Mouse (Mus musculus) lung, embryonic 15.5 days (tissue): ENCODE results near the gene Syk. TPM values are rescaled to one million over a fixed set of nuclear protein-coding genes. Genes with fewer than 3 reads are reported as not detected.

Experiments
- ATAC-seq: fragments of 200-750 bp; cut with Nextera tagmentation; 2 replicates; pipeline ENCODE4 v1.8.0; 2017; ENCODE audit warnings: moderate number of reproducible peaks, borderline replicate concordance; ENCODE audit not compliant: low FRiP score, low TSS enrichment; ENCODE audit errors: extremely low read depth
- H3K27ac ChIP-seq: fragments of 300-500 bp; sonication (generic); 2 replicates; pipeline ENCODE4 v1.5.1; 2015; ENCODE audit warnings: moderate library complexity, mild to moderate bottlenecking, inconsistent platforms
- H3K27me3 ChIP-seq: fragments of 300-500 bp; sonication (generic); 2 replicates; pipeline ENCODE4 v1.6.1; 2015; ENCODE audit warnings: inconsistent platforms
- H3K36me3 ChIP-seq: fragments of 300-500 bp; sonication (generic); 2 replicates; pipeline ENCODE4 v1.6.1; 2015; ENCODE audit warnings: inconsistent platforms
- H3K4me1 ChIP-seq: fragments of 300-500 bp; sonication (generic); 2 replicates; pipeline ENCODE4 v1.6.1; 2015; ENCODE audit warnings: inconsistent platforms
- H3K4me2 ChIP-seq: fragments of 300-500 bp; sonication (generic); 2 replicates; pipeline ENCODE4 v1.6.1; 2015; ENCODE audit warnings: inconsistent platforms, mild to moderate bottlenecking, moderate library complexity
- H3K4me3 ChIP-seq: fragments of 300-500 bp; sonication (generic); 2 replicates; pipeline ENCODE4 v1.5.1; 2015; ENCODE audit warnings: mild to moderate bottlenecking, inconsistent platforms
- H3K9ac ChIP-seq: fragments of 300-500 bp; sonication (generic); 2 replicates; pipeline ENCODE4 v1.6.1; 2015; ENCODE audit warnings: inconsistent platforms
- H3K9me3 ChIP-seq: fragments of 300-500 bp; sonication (generic); 2 replicates; pipeline ENCODE4 v1.6.1; 2016; ENCODE audit warnings: inconsistent platforms
- WGBS: fragments of 180-500 bp; shearing (Covaris S2); methylation state at CpG from one replicate; pipeline ENCODE4 v1.1.7; 2015; 5-methylcytosine and 5-hydroxymethylcytosine counted together
- polyA plus RNA-seq: library from polyadenylated mRNA; unstranded; fragments of >200 nt; fragmentation: Nextera tagmentation; extraction: Ambion mirVana; gene quantifications from 2 replicates; pipeline ENCODE4 v1.2.1, GENCODE M21; 2015

Gene Syk
- polyA plus RNA-seq, 1 experiment from 2014 or later = 5.3 TPM

GRCm38 (mm10) chr13:52606656-52607275 is 23.8 kb downstream of the Syk start:
- ATAC-seq = no peak
- no peak overlapping the region for H3K4me2 ChIP-seq
- H3K9me3 ChIP-seq = no peaks in the 10 kb centered on the region
- no peaks in the 10 kb centered on the region for H3K27me3 ChIP-seq
- no peaks in the 10 kb centered on the region for H3K36me3 ChIP-seq
- no peak overlapping the region for H3K4me3 ChIP-seq
- WGBS = 54% methylated on average over 3 of the region's 3 CpGs
- no peaks in the 10 kb centered on the region for H3K4me1 ChIP-seq
- no peak overlapping the region for H3K27ac ChIP-seq
- H3K9ac ChIP-seq = no peak overlapping the region

- Histone ChIP-seq H3K27ac (no peak overlapping the region), H3K9me3 (no peaks in the 10 kb centered on the region), H3K4me2 (no peak overlapping the region), H3K4me3 (no peak overlapping the region), H3K4me1 (no peaks in the 10 kb centered on the region), H3K9ac (no peak overlapping the region), H3K27me3 (no peaks in the 10 kb centered on the region), H3K36me3 (no peaks in the 10 kb centered on the region)
- 92% methylated on average over 1 of the region's 1 CpGs for WGBS
- no peak for ATAC-seq
These were observed 25.0 kb downstream of the Syk start for GRCm38 (mm10) chr13:52607964-52608363.

- Histone ChIP-seq H3K9me3 (no peaks in the 10 kb centered on the region), H3K4me2 (no peak overlapping the region), H3K27me3 (no peaks in the 10 kb centered on the region), H3K4me1 (no peaks in the 10 kb centered on the region), H3K36me3 (no peaks in the 10 kb centered on the region), H3K27ac (no peak overlapping the region), H3K9ac (no peak overlapping the region), H3K4me3 (no peak overlapping the region)
- 86% methylated on average over 7 of the region's 7 CpGs for WGBS
- ATAC-seq = no peak
These were observed 27.5 kb downstream of the Syk start for GRCm38 (mm10) chr13:52610463-52610862.

- Histone ChIP-seq H3K36me3 (no peaks in the 10 kb centered on the region), H3K4me3 (no peak overlapping the region), H3K27ac (no peak overlapping the region), H3K4me1 (no peaks in the 10 kb centered on the region), H3K9me3 (no peaks in the 10 kb centered on the region), H3K27me3 (no peaks in the 10 kb centered on the region), H3K9ac (no peak overlapping the region), H3K4me2 (no peak overlapping the region)
- no peak for ATAC-seq
- 63% methylated on average over 3 of the region's 3 CpGs for WGBS
These were observed 30.3 kb downstream of the Syk start for GRCm38 (mm10) chr13:52613266-52613665.

- Histone ChIP-seq H3K9ac (no peak overlapping the region), H3K4me1 (no peaks in the 10 kb centered on the region), H3K4me3 (no peak overlapping the region), H3K36me3 (no peaks in the 10 kb centered on the region), H3K27me3 (no peaks in the 10 kb centered on the region), H3K9me3 (no peaks in the 10 kb centered on the region), H3K4me2 (no peak overlapping the region), H3K27ac (no peak overlapping the region)
- no peak for ATAC-seq
- 74% methylated on average over 4 of the region's 4 CpGs for WGBS
These were observed 32.1 kb downstream of the Syk start for GRCm38 (mm10) chr13:52615085-52615484.

DNA sequence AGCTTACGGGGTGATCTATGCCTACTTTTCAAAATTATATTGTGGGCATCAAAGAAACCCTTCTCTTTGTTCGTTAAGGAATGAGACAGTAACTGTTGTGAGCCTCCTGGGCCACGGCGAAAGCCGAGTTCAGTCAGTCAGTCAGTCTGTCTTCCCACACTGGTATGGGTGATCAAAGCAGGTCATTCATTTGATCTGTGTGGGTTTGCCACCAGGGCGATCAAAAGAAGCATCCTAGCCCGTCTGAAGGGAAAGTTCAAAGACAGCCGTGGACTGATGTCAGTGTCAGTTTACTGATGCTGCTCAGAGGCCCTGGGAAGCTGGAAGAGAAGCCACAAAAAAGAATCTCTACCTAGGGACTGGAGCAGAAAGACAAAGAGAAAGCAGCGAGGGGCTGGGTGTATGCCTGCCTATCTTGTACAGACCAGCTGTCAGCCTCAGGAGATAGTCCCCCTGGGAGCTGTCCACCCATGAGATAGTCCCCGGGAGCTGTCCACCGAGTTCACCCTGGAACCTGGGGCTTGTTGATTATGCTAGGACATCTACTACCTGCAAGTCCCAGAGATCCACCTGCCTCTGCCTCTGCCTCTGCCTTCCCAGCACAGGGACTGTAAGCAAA is 34.2 kb downstream of the Syk start:
- no peak overlapping the region for H3K4me2 ChIP-seq
- H3K9ac ChIP-seq = no peak overlapping the region
- no peak overlapping the region for H3K4me3 ChIP-seq
- H3K27me3 ChIP-seq = no peaks in the 10 kb centered on the region
- no peaks in the 10 kb centered on the region for H3K4me1 ChIP-seq
- ATAC-seq = no peak
- no peak overlapping the region for H3K27ac ChIP-seq
- WGBS = 55% methylated on average over 11 of the region's 11 CpGs
- no peaks in the 10 kb centered on the region for H3K9me3 ChIP-seq
- H3K36me3 ChIP-seq = no peaks in the 10 kb centered on the region

DNA sequence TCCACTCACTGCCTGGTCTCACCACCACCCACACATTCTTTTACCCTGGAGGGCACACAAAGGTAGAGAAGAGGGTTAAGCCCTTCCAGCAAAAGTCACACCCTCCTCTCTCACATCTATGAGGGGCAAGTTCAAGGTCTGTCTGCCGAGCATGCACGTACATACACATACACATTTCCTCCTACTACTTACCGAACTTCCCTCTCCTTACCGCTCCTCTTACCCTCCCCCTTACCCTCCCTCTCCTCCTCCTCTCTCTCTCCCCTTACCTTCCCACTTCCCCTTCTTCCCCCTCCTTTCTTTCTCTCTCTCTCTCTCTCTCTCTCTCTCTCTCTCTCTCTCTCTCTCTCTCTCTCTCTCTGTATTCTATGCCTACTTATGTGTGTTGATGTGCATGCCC is 35.6 kb downstream of the Syk start:
- Histone ChIP-seq H3K4me3 (no peak overlapping the region), H3K9me3 (no peaks in the 10 kb centered on the region)
- WGBS = 38% methylated on average over 4 of the region's 4 CpGs

DNA sequence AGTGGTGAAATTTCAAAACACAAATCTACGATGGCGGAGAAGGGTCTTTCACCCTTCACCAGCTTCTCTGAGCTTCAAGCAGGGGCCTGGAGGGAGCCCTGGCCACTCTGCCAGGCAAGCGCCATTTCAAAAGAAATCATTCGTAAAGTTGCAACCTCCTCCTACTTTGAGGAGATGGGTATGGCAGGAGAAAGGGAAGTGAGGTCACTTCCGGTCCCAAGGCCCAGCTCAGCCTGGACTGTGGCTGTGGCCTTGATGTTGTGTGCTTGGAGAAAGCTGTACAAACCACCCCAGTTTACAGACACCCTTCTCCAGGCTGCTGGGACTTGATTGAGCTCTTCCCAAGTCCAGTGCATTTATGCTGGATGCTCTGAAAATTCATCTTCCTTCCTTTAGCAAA is 36.5 kb downstream of the Syk start:
- H3K36me3 ChIP-seq = no peaks in the 10 kb centered on the region
- H3K27me3 ChIP-seq = no peaks in the 10 kb centered on the region
- H3K4me2 ChIP-seq = no peak overlapping the region
- H3K4me3 ChIP-seq = no peak overlapping the region
- WGBS = 79% methylated on average over 5 of the region's 5 CpGs
- no peak for ATAC-seq
- peaks cover 7% of the 10 kb centered on the region; the same call in 1 of the 2 replicates for H3K4me1 ChIP-seq
- no peaks in the 10 kb centered on the region for H3K9me3 ChIP-seq
- H3K27ac ChIP-seq = no peak overlapping the region
- no peak overlapping the region for H3K9ac ChIP-seq

More for the DNA sequence above, 35.6 kb downstream of the Syk start:
- no peaks in the 10 kb centered on the region for H3K36me3 ChIP-seq
- H3K27ac ChIP-seq = no peak overlapping the region
- H3K4me2 ChIP-seq = no peak overlapping the region
- H3K4me1 ChIP-seq = peaks cover 3% of the 10 kb centered on the region; the same call in 1 of the 2 replicates
- no peaks in the 10 kb centered on the region for H3K27me3 ChIP-seq
- no peak for ATAC-seq
- no peak overlapping the region for H3K9ac ChIP-seq

GRCm38 (mm10) chr13:52624038-52624437 is 41.1 kb downstream of the Syk start:
- H3K27me3 ChIP-seq = no peaks in the 10 kb centered on the region
- H3K36me3 ChIP-seq = no peaks in the 10 kb centered on the region
- no peak overlapping the region for H3K4me2 ChIP-seq
- no peaks in the 10 kb centered on the region for H3K9me3 ChIP-seq
- no peak overlapping the region for H3K9ac ChIP-seq
- no peak for ATAC-seq
- H3K27ac ChIP-seq = no peak overlapping the region
- H3K4me1 ChIP-seq = peaks cover 7% of the 10 kb centered on the region; the same call in 1 of the 2 replicates
- WGBS = 46% methylated on average over 4 of the region's 4 CpGs
- no peak overlapping the region for H3K4me3 ChIP-seq

- no peaks in the 10 kb centered on the region for H3K9me3 ChIP-seq
These were observed 45.6 kb downstream of the Syk start for GRCm38 (mm10) chr13:52628602-52629001.

DNA sequence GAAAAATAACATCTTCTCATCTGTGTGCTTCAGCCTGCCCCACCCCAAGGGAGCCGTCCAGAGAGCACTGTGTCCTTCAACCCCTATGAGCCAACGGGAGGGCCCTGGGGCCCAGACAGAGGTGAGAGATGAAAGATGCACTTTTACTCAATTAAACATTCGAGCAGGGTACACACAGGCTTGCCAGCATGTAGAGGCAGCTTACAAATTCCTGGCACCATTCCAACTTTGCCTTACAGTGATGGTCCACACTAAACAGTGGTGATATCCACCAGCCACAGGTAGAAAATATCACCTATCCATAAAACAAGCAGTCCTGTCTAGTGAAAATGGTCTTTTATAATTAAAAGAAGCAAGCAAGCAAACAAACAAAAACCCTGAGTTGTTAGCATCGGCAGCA is 48.7 kb downstream of the Syk start:
- Histone ChIP-seq H3K27ac (no peak overlapping the region), H3K9me3 (no peaks in the 10 kb centered on the region), H3K4me3 (no peak overlapping the region), H3K9ac (no peak overlapping the region), H3K36me3 (no peaks in the 10 kb centered on the region), H3K27me3 (no peaks in the 10 kb centered on the region), H3K4me1 (no peaks in the 10 kb centered on the region), H3K4me2 (no peak overlapping the region)
- no peak for ATAC-seq
- 38% methylated on average over 4 of the region's 4 CpGs for WGBS

More at GRCm38 (mm10) chr13:52628602-52629001, 45.6 kb downstream of the Syk start:
- Histone ChIP-seq H3K27me3 (no peaks in the 10 kb centered on the region), H3K4me3 (no peak overlapping the region), H3K27ac (no peak overlapping the region), H3K4me1 (peaks cover 5% of the 10 kb centered on the region; the same call in 1 of the 2 replicates), H3K4me2 (no peak overlapping the region), H3K9ac (no peak overlapping the region), H3K36me3 (no peaks in the 10 kb centered on the region)
- WGBS = 32% methylated on average over 9 of the region's 9 CpGs
- no peak for ATAC-seq

- Histone ChIP-seq H3K4me1 (no peaks in the 10 kb centered on the region), H3K9ac (no peak overlapping the region), H3K4me3 (no peak overlapping the region), H3K4me2 (no peak overlapping the region), H3K9me3 (no peaks in the 10 kb centered on the region), H3K36me3 (no peaks in the 10 kb centered on the region), H3K27ac (no peak overlapping the region), H3K27me3 (no peaks in the 10 kb centered on the region)
- no peak for ATAC-seq
- WGBS = 73% methylated on average over 3 of the region's 3 CpGs
These were observed 52.5 kb downstream of the Syk start for GRCm38 (mm10) chr13:52635484-52635883.
